In genomic region chr2:71090660-71091445, GRCm38 (mm10) we compare ENCODE assay signal across 10 mouse cellular contexts. TPM values are rescaled to one million over a fixed set of nuclear protein-coding genes. Genes with fewer than 3 reads are reported as not detected.
DNase-seq lines count a peak whose midpoint lies in the region; ATAC-seq and TF ChIP-seq lines count a peak whose summit lies in the region.
"Had no signal": no experiment of that assay in that cellular context is flagged by ENCODE, and none has a peak within 500 bp of the region (broad histone marks: within the 10 kb centered on the region; RNA-seq: fewer than 3 reads in every experiment).

No protein-coding gene starts in this region.

- DNase-seq in embryo, embryonic 10.5 days (ENCODE audit: low spot score), result peak; percentile 41
- DNase-seq in embryo, embryonic 9.5 days (ENCODE audit: extremely low spot score), result no peak
- DNase-seq in lung, adult 2 months, result no peak
- no peak for DNase-seq in lung, postnatal 14 days
- peak; percentile 26 for DNase-seq in induced T-regulatory cell, adult 2 months (ENCODE audit: low read depth)
- DNase-seq in adrenal gland, adult 8-10 months, result no peak
- DNase-seq in urinary bladder, postnatal 25 days (ENCODE audit: low spot score), result no peak

- H3K27ac ChIP-seq in stomach, embryonic 15.5 days, result no peak overlapping the region
- H3K27ac ChIP-seq: embryonic facial prominence, embryonic 12.5 days; macrophage had no signal

- TF ChIP-seq POLR2A in lung, adult 2 months (IDR thresholded peaks at IDR 0.05; ENCODE audit: borderline replicate concordance, extremely low read depth, low read depth, low read length), result no peak

- H3K9me3 ChIP-seq in stomach, embryonic 15.5 days, result no peaks in the 10 kb centered on the region
- H3K9me3 ChIP-seq: embryonic facial prominence, embryonic 12.5 days had no signal

- H3K36me3 ChIP-seq in stomach, embryonic 15.5 days, result peaks cover 22% of the 10 kb centered on the region

- H3K4me1 ChIP-seq in lung, adult 2 months (ENCODE audit: control insufficient read depth, insufficient read depth, low read length), result no peaks in the 10 kb centered on the region; the same call in 1 of the 2 replicates
- no peaks in the 10 kb centered on the region for H3K4me1 ChIP-seq in stomach, embryonic 15.5 days
- H3K4me1 ChIP-seq: embryonic facial prominence, embryonic 12.5 days had no signal

- peak; percentile 17; the same call in 1 of the 2 replicates for TF ChIP-seq CTCF in lung, adult 2 months (IDR thresholded peaks at IDR 0.05; ENCODE audit: insufficient read depth, low read length)

- H3K4me2 ChIP-seq in stomach, embryonic 15.5 days, result no peak overlapping the region
- H3K4me2 ChIP-seq: embryonic facial prominence, embryonic 12.5 days had no signal

- WGBS in lung, adult 2 months, result 76% methylated on average over 4 of the region's 4 CpGs
- 81% methylated on average over 4 of the region's 4 CpGs for WGBS in stomach, embryonic 15.5 days

- no peak overlapping the region for H3K9ac ChIP-seq in stomach, embryonic 15.5 days
- H3K9ac ChIP-seq: embryonic facial prominence, embryonic 12.5 days had no signal

- ATAC-seq in stomach, embryonic 15.5 days (ENCODE audit: insufficient read depth, low FRiP score, low read depth), result peak; percentile 87; the same call in 1 of the 2 replicates

- no peak overlapping the region for H3K4me3 ChIP-seq in lung, adult 2 months (replicated peaks; ENCODE audit: extremely low read depth, low read depth, low read length)
- no peak overlapping the region for H3K4me3 ChIP-seq in stomach, embryonic 15.5 days (replicated peaks)
- H3K4me3 ChIP-seq: embryonic facial prominence, embryonic 12.5 days had no signal

- H3K27me3 ChIP-seq in stomach, embryonic 15.5 days (replicated peaks), result no peaks in the 10 kb centered on the region
- H3K27me3 ChIP-seq: embryonic facial prominence, embryonic 12.5 days had no signal

RNA-seq across cellular contexts. Expression of gene Cybrd1, which starts 26.9 kb away (rescaled TPM):
- 7.4 and 8.3 TPM in 2 replicates for polyA plus RNA-seq in lung, adult 2 months (2012; rRNA removed)
- polyA plus RNA-seq in stomach, embryonic 15.5 days (2015; fragmentation: Nextera tagmentation; extraction: Ambion mirVana), result 7.5 and 7.8 TPM in 2 replicates
- 1 to 10 TPM in 2 of 4 experiments, under 1 TPM in 2; 0.73 to 1.2 (median 0.94) TPM for total RNA-seq in adrenal gland, adult 8-10 months (2022)

RNA-seq across cellular contexts. Expression of gene Mettl8, which starts 35.5 kb away (rescaled TPM):
- polyA plus RNA-seq in lung, adult 2 months (2012; rRNA removed), result 2.9 and 6.1 TPM in 2 replicates
- 15.3 and 16.7 TPM in 2 replicates for polyA plus RNA-seq in stomach, embryonic 15.5 days (2015; fragmentation: Nextera tagmentation; extraction: Ambion mirVana)
- total RNA-seq in adrenal gland, adult 8-10 months (2022), result 10 to 100 TPM; 15.0 to 19.3 (median 17.1) TPM

RNA-seq across cellular contexts. Expression of gene Dcaf17, which starts 35.7 kb away (rescaled TPM):
- polyA plus RNA-seq in lung, adult 2 months (2012; rRNA removed), result 4.4 and 4.8 TPM in 2 replicates
- 39.4 and 42.8 TPM in 2 replicates for polyA plus RNA-seq in stomach, embryonic 15.5 days (2015; fragmentation: Nextera tagmentation; extraction: Ambion mirVana)
- total RNA-seq in adrenal gland, adult 8-10 months (2022), result 10 to 100 TPM; 11.2 to 14.7 (median 13.7) TPM

Comparison
In these comparisons a context has a peak if more than half of its experiments do, and no peak if none do; other contexts are left out.
1. DNase-seq: peak in embryo, embryonic 10.5 days (single experiment) and induced T-regulatory cell, adult 2 months (single experiment); none in embryo, embryonic 9.5 days (single experiment), lung, adult 2 months (single experiment), lung, postnatal 14 days (single experiment), adrenal gland, adult 8-10 months (single experiment) and urinary bladder, postnatal 25 days (single experiment).